Mouse (Mus musculus): ENCODE data around the gene Vdac2.

Vdac2 gene

GRCm38 (mm10) chr14:21824938-21825337 lies at the start of gene Vdac2:
Vdac2 (plus strand) TSS chr14:21825238.
- no peak for DNase-seq

- DNase-seq, result no peak
Measured at GRCm38 (mm10) chr14:21776201-21776600, 48.8 kb upstream of the Vdac2 start.

- DNase-seq, result no peak
Measured at GRCm38 (mm10) chr14:21786500-21786899, 38.5 kb upstream of the Vdac2 start.

- no peak for DNase-seq
Measured at GRCm38 (mm10) chr14:21787374-21787773, 37.7 kb upstream of the Vdac2 start.

GRCm38 (mm10) chr14:21788121-21788520 lies 36.9 kb upstream of the Vdac2 start:
- no peak for DNase-seq

GRCm38 (mm10) chr14:21790585-21791251 lies 34.3 kb upstream of the Vdac2 start:
- no peak for DNase-seq

- no peak for DNase-seq
Measured at GRCm38 (mm10) chr14:21791722-21792121, 33.3 kb upstream of the Vdac2 start.

- no peak for DNase-seq
Measured at GRCm38 (mm10) chr14:21792250-21792649, 32.8 kb upstream of the Vdac2 start.

GRCm38 (mm10) chr14:21800641-21801040 lies 24.4 kb upstream of the Vdac2 start:
- DNase-seq, result no peak

GRCm38 (mm10) chr14:21801624-21802023 lies 23.4 kb upstream of the Vdac2 start:
- DNase-seq, result no peak

GRCm38 (mm10) chr14:21802543-21803206 lies 22.4 kb upstream of the Vdac2 start:
- DNase-seq, result no peak

GRCm38 (mm10) chr14:21806203-21806602 lies 18.8 kb upstream of the Vdac2 start:
- no peak for DNase-seq

GRCm38 (mm10) chr14:21806631-21807160 lies 18.3 kb upstream of the Vdac2 start:
- no peak for DNase-seq

GRCm38 (mm10) chr14:21808208-21808922 lies 16.7 kb upstream of the Vdac2 start:
- DNase-seq, result no peak

GRCm38 (mm10) chr14:21809418-21809817 lies 15.6 kb upstream of the Vdac2 start:
- no peak for DNase-seq

GRCm38 (mm10) chr14:21811301-21811700 lies 13.7 kb upstream of the Vdac2 start:
- DNase-seq, result no peak

- DNase-seq, result no peak
Measured at GRCm38 (mm10) chr14:21811744-21812393, 13.2 kb upstream of the Vdac2 start.

GRCm38 (mm10) chr14:21812590-21813162 lies 12.4 kb upstream of the Vdac2 start:
- DNase-seq, result peak; percentile 75 to 79

GRCm38 (mm10) chr14:21813216-21813615 lies 11.8 kb upstream of the Vdac2 start:
- no peak for DNase-seq

- DNase-seq, result no peak
Measured at GRCm38 (mm10) chr14:21813847-21814246, 11.2 kb upstream of the Vdac2 start.

GRCm38 (mm10) chr14:21814606-21815005 lies 10.4 kb upstream of the Vdac2 start:
- no peak for DNase-seq

GRCm38 (mm10) chr14:21816255-21816654 lies 8.8 kb upstream of the Vdac2 start:
- no peak for DNase-seq

GRCm38 (mm10) chr14:21817453-21817852 lies 7.6 kb upstream of the Vdac2 start:
- DNase-seq, result no peak
